Comparison of ENCODE assay signal across 8 mouse cellular contexts in the genomic region with DNA sequence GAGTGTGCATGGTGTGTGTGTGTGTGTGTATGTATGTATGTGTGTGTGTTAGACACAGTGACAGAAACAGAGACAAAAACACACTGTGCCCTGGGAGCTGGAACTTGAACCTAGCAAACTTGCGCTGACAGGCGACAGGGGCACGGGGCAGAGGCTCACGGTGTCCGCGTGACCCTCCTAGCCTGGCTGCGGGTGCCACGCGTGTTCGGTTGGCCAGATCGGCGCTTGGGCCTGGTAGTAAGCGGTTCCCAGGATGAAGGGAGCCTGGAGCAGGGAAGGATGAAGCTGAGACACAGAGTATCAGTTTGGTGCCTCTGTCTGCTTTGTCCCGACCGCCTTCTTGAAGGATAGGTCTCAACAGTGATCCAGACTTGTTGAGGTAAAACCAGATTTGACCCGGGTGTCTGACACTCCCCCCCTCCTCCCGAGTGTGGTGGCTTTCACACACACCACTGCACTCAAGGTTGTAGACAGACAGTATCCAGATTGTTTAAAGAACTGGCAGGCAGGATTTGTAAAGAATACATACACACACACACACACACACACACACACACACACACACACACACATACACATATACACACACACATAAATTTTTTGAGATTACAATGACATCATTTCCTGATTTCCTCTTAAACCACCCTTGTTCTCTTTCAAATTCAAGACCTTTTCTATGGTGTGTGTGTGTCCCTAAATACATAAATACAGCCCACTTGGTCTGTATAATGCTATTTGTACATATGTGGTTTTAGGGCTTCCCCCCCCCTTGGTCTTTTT. TPM values are rescaled to one million over a fixed set of nuclear protein-coding genes. Genes with fewer than 3 reads are reported as not detected.
DNase-seq lines count a peak whose midpoint lies in the region; ATAC-seq and TF ChIP-seq lines count a peak whose summit lies in the region.

Gene Ccdc38, plus strand, starts transcription at position 202 of the 780 bp plus-strand sequence.

- peak; percentile 12 for DNase-seq in gastrocnemius, postnatal 14 days
- no peak for DNase-seq in gastrocnemius, postnatal 36 days
- DNase-seq in forebrain, postnatal 0 days = no peak
- DNase-seq in liver, embryonic 11.5 days (ENCODE audit: low spot score) = no peak
- DNase-seq in cerebellum, adult 11 months = no peak
- DNase-seq in cerebellum, adult 11-12 months = no peak

- H3K4me1 ChIP-seq in E14TG2a.4 (replicated peaks; ENCODE audit: low read depth, low read length) = peaks cover 48% of the 10 kb centered on the region
- H3K4me1 ChIP-seq in forebrain, postnatal 0 days (ENCODE audit: insufficient read depth) = 0 out of 2 replicates have a peak, but pooled peaks cover 9% of the 10 kb centered on the region
- peaks cover 8% of the 10 kb centered on the region for H3K4me1 ChIP-seq in liver, embryonic 11.5 days (replicated peaks; ENCODE audit: control insufficient read depth, insufficient read depth, low read length)

- H3K27me3 ChIP-seq in E14TG2a.4 (ENCODE audit: insufficient read depth, low read length) = peaks cover 37% of the 10 kb centered on the region
- no peaks in the 10 kb centered on the region for H3K27me3 ChIP-seq in forebrain, postnatal 0 days (ENCODE audit: insufficient read depth, low read length)
- peaks cover 2% of the 10 kb centered on the region; the same call in 1 of the 2 replicates for H3K27me3 ChIP-seq in liver, embryonic 11.5 days (replicated peaks; ENCODE audit: control insufficient read depth, insufficient read depth, low read length)

- H3K9me3 ChIP-seq in E14TG2a.4 (ENCODE audit: low read length) = no peaks in the 10 kb centered on the region
- no peaks in the 10 kb centered on the region for H3K9me3 ChIP-seq in forebrain, postnatal 0 days (ENCODE audit: low read length)
- no peaks in the 10 kb centered on the region for H3K9me3 ChIP-seq in liver, embryonic 11.5 days (ENCODE audit: control insufficient read depth, low read length)

- H3K27ac ChIP-seq in forebrain, postnatal 0 days (ENCODE audit: low read depth, low read length) = no peak within 1 kb of the TSS
- H3K27ac ChIP-seq in liver, embryonic 11.5 days (ENCODE audit: low read depth, low read length) = no peak within 1 kb of the TSS

- H3K36me3 ChIP-seq in E14TG2a.4 (ENCODE audit: insufficient read depth, low read length) = no peaks in the 10 kb centered on the region
- H3K36me3 ChIP-seq in forebrain, postnatal 0 days (ENCODE audit: insufficient read depth) = no peaks in the 10 kb centered on the region
- H3K36me3 ChIP-seq in liver, embryonic 11.5 days (ENCODE audit: control insufficient read depth, insufficient read depth, low read length) = no peaks in the 10 kb centered on the region

- 0 out of 2 replicates have a peak within 1 kb of the TSS, but pooled peaks have one; percentile 33 for H3K9ac ChIP-seq in forebrain, postnatal 0 days
- H3K9ac ChIP-seq in liver, embryonic 11.5 days (ENCODE audit: low read depth, low read length) = peak within 1 kb of the TSS; percentile 17

- TF ChIP-seq CTCF in E14TG2a.4 (conservative IDR thresholded peaks at IDR 0.05; ENCODE audit: low read length) = no peak
- no peak for TF ChIP-seq CTCF in forebrain, postnatal 0 days (IDR thresholded peaks at IDR 0.05; ENCODE audit: low read depth)

- H3K4me2 ChIP-seq in forebrain, postnatal 0 days (ENCODE audit: low read depth) = peak within 1 kb of the TSS; percentile 69
- H3K4me2 ChIP-seq in liver, embryonic 11.5 days = peak within 1 kb of the TSS; percentile 65

- WGBS in forebrain, postnatal 0 days = 68% methylated on average over 17 of the region's 17 CpGs
- 62% methylated on average over 17 of the region's 17 CpGs for WGBS in liver, embryonic 11.5 days

- ATAC-seq in forebrain, postnatal 0 days = no peak
- ATAC-seq in liver, embryonic 11.5 days (replicated peaks; ENCODE audit: low FRiP score) = peak; percentile 2; the same call in 1 of the 2 replicates
- ATAC-seq in neutrophil, adult 5-6 weeks (ENCODE audit: extremely low read depth, insufficient number of reproducible peaks, low FRiP score, poor library complexity, severe bottlenecking) = peak; percentile 10; the same call in 1 of the 2 replicates

- H3K4me3 ChIP-seq in E14TG2a.4 (replicated peaks; ENCODE audit: low read length) = peak within 1 kb of the TSS; percentile 59
- peak within 1 kb of the TSS; percentile 31 for H3K4me3 ChIP-seq in forebrain, postnatal 0 days (ENCODE audit: low read depth, low read length)
- H3K4me3 ChIP-seq in liver, embryonic 11.5 days (ENCODE audit: low read depth, low read length) = peak within 1 kb of the TSS; percentile 40

- intact Hi-C loops in gastrocnemius, postnatal 14 days (cut with DNase I; ENCODE audit: low total_unique reads) = loop anchor here (10.0 kb wide), 2 partner anchors 116 to 486 kb away; no protein-coding TSS in a partner anchor
- intact Hi-C loops in gastrocnemius, postnatal 36 days (cut with DNase I) = loop anchor here (10.0 kb wide), 1 partner anchor 496 kb away; no protein-coding TSS in a partner anchor

RNA-seq across cellular contexts. Expression of gene Ccdc38, which starts in this region (rescaled TPM):
- not detected for total RNA-seq in gastrocnemius, postnatal 14 days (2021)
- under 1 TPM in 1 of 2 experiments, not detected in 1; 0.10 TPM for total RNA-seq in gastrocnemius, postnatal 36 days (2021)
- not detected in 2 replicates for total RNA-seq in forebrain, postnatal 0 days (2014; rRNA removed)
- 0.39 and 0.41 TPM in 2 replicates for polyA plus RNA-seq in forebrain, postnatal 0 days (2015; fragmentation: Nextera tagmentation; extraction: Ambion mirVana)
- polyA plus RNA-seq in liver, embryonic 11.5 days (2014; fragmentation: Nextera tagmentation; extraction: Ambion mirVana) = 0.32 and 0.38 TPM in 2 replicates
- not detected in 2 replicates for total RNA-seq in neutrophil, adult 5-6 weeks (2017)

Comparison
In these comparisons a context has a peak if more than half of its experiments do, and no peak if none do; other contexts are left out.
1. Peak in DNase-seq in gastrocnemius, postnatal 14 days; RNA of the gene not detected or under 1 TPM.
2. Peak in ATAC-seq, H3K4me3 ChIP-seq, H3K9ac ChIP-seq and H3K4me2 ChIP-seq in liver, embryonic 11.5 days; RNA of the gene not detected or under 1 TPM.
3. Peak in ATAC-seq in neutrophil, adult 5-6 weeks; RNA of the gene not detected or under 1 TPM.